Mouse (Mus musculus): ENCODE measurements around the gene Skint1. TPM values are rescaled to one million over a fixed set of nuclear protein-coding genes. Genes with fewer than 3 reads are reported as not detected.
"Not testable (repeated sequence)": the region's sequence is repeated elsewhere in the genome, so short reads cannot be mapped to it uniquely, and the experiment has no call there.

The Skint1 gene
- polyA plus RNA-seq (2014; fragmentation: Nextera tagmentation; extraction: Ambion mirVana): not detected in 2 replicates

DNA sequence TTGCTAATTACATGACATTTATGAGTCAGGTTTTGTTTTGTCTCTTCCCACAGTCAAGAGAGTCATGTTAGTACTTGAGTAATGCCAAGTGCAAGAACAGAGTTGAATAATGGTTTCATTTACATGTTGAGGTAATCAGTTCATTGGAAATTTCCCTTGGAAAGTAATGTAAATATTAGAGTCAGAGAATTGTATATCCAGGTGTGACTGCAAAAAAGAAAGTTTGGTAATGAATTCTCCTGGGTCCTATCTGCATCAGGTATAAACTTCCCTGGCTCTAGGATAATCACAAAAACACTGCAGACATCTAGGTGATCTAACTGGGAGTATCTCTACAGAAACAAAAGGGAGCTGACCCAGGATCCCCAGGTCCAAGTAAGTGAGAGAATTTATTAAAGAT is at the start of gene Skint1:
Skint1 (plus strand) TSS at position 301 of the 400 bp plus-strand sequence.
- Histone ChIP-seq H3K4me3 (ENCODE audit: control insufficient read depth in 1 of 2, insufficient read depth in 1 of 2, low read depth in 1 of 2, low read length in 2 of 2) (no peak within 1 kb of the TSS), H3K27me3 (ENCODE audit: control insufficient read depth, insufficient read depth, low read length) (no peaks in the 10 kb centered on the region), H3K4me1 (ENCODE audit: control insufficient read depth in 2 of 2, insufficient read depth in 2 of 2, low read length in 2 of 2) (no peaks in the 10 kb centered on the region), H3K9ac (ENCODE audit: low read length) (no peak within 1 kb of the TSS), H3K36me3 (ENCODE audit: control insufficient read depth, insufficient read depth, low read length) (no peaks in the 10 kb centered on the region), H3K9me3 (ENCODE audit: control insufficient read depth, low read length) (no peaks in the 10 kb centered on the region), H3K4me2 (ENCODE audit: low read length) (no peak within 1 kb of the TSS), H3K27ac (replicated peaks in 1 of 2; ENCODE audit: control insufficient read depth in 1 of 2, insufficient read depth in 1 of 2, low read depth in 2 of 2, low read length in 2 of 2) (no peak within 1 kb of the TSS)
- no peak for ATAC-seq (ENCODE audit: insufficient number of reproducible peaks, insufficient read depth, low FRiP score, low read depth)

DNA sequence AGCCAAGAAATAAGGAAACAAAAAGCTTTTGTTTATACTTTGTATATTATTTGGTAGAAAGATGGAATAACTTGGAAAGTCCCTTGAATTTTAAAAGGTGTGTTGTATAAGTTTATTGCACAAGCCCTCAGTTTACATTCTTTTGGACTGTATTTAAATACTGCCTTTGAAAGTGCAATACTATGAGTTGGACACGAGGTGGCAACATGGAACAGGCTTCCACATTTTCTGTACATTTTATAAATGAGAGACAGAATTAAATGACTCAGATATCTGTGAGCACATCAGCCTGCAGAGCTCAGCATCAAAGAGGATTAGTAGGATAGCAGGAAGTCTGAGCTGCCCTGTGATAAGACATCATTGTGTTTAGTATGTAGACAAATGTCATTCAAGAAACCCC is 44.8 kb upstream of the Skint1 start:
- H3K27me3 ChIP-seq (ENCODE audit: control insufficient read depth, insufficient read depth, low read length): no peaks in the 10 kb centered on the region
- WGBS: 17% methylated on average over 1 of the region's 1 CpGs
- H3K4me3 ChIP-seq (ENCODE audit: control insufficient read depth in 1 of 2, insufficient read depth in 1 of 2, low read depth in 1 of 2, low read length in 2 of 2): no peak overlapping the region
- H3K9ac ChIP-seq (ENCODE audit: low read length): no peak overlapping the region
- H3K4me2 ChIP-seq (ENCODE audit: low read length): no peak overlapping the region
- H3K4me1 ChIP-seq (ENCODE audit: control insufficient read depth in 2 of 2, insufficient read depth in 2 of 2, low read length in 2 of 2): no peaks in the 10 kb centered on the region
- H3K9me3 ChIP-seq (ENCODE audit: control insufficient read depth, low read length): no peaks in the 10 kb centered on the region
- H3K27ac ChIP-seq (replicated peaks in 1 of 2; ENCODE audit: control insufficient read depth in 1 of 2, insufficient read depth in 1 of 2, low read depth in 2 of 2, low read length in 2 of 2): no peak overlapping the region
- ATAC-seq (ENCODE audit: insufficient number of reproducible peaks, insufficient read depth, low FRiP score, low read depth): no peak
- no peaks in the 10 kb centered on the region for H3K36me3 ChIP-seq (ENCODE audit: control insufficient read depth, insufficient read depth, low read length)

DNA sequence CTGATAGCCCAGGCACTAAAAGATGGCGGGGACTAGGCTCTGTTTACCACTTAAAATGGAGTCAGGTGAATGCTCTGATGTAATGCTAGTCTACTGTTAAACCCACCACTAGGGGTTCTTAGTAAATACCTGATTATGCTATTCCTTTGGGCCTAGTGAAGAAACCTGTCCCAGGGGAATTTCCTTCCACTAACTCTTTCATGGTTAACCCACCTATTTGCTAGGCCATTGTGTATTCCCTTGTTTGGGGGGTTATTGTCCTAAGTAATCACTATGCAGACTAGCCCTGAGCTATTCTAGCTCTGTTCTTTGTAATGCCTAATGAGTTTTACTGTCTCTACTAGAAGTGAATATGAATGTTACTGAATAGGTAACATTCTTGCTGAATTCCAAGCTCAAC is 42.8 kb upstream of the Skint1 start:
- H3K4me1 ChIP-seq (ENCODE audit: control insufficient read depth in 2 of 2, insufficient read depth in 2 of 2, low read length in 2 of 2); H3K9me3 ChIP-seq (ENCODE audit: control insufficient read depth, low read length); H3K36me3 ChIP-seq (ENCODE audit: control insufficient read depth, insufficient read depth, low read length); H3K27ac ChIP-seq (replicated peaks in 1 of 2; ENCODE audit: control insufficient read depth in 1 of 2, insufficient read depth in 1 of 2, low read depth in 2 of 2, low read length in 2 of 2); H3K4me3 ChIP-seq (ENCODE audit: control insufficient read depth in 1 of 2, insufficient read depth in 1 of 2, low read depth in 1 of 2, low read length in 2 of 2); ATAC-seq (ENCODE audit: insufficient number of reproducible peaks, insufficient read depth, low FRiP score, low read depth); H3K27me3 ChIP-seq (ENCODE audit: control insufficient read depth, insufficient read depth, low read length); H3K4me2 ChIP-seq (ENCODE audit: low read length); H3K9ac ChIP-seq (ENCODE audit: low read length): not testable (repeated sequence)
- WGBS: 55% methylated on average over 1 of the region's 1 CpGs

DNA sequence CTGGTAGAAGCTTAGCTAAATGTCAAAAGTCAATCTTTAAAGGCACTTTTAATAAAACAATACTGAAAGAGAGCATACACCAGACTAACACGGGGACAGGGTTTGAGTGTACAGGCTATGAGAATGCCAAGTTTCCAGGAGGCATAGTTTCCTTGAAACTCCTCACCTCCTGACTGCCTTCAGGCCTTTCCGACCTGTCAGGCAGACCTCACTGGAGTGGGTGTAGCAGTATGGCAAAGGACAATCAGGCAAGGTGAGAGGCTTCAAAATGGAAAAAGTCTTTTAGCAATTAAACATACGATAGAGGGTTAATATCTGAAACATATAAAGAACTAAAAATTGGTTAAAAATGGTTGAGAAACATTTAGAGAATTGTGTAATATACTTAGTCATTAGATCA is 42.4 kb upstream of the Skint1 start:
- WGBS: 64% methylated on average over 3 of the region's 3 CpGs
- no peak overlapping the region for H3K27ac ChIP-seq (replicated peaks in 1 of 2; ENCODE audit: control insufficient read depth in 1 of 2, insufficient read depth in 1 of 2, low read depth in 2 of 2, low read length in 2 of 2)

DNA sequence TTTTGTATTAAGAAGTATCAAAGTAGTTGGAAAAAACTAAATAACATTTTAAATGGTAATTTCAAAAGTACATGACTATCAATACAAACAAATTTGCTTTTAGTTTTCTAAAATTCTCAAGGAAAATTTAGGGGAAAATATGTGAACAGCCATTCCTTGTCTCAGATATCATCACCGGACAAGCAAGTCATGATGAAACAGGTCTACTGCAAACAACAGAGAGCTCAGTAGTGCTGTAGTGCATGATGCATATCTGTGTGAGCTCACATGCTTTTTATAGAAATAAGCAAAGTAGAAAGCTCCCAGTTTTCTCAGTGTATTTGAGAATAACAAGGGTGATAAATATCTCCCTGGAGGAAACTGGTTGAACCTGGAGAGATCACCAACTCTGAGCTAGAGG is 33.4 kb upstream of the Skint1 start, which contains the start of gene Skint7:
Skint7 (plus strand) TSS at position 301 of the 400 bp plus-strand sequence.
- no peaks in the 10 kb centered on the region for H3K36me3 ChIP-seq (ENCODE audit: control insufficient read depth, insufficient read depth, low read length)
- 76% methylated on average over 1 of the region's 1 CpGs for WGBS
- ATAC-seq (ENCODE audit: insufficient number of reproducible peaks, insufficient read depth, low FRiP score, low read depth): no peak
- no peaks in the 10 kb centered on the region for H3K9me3 ChIP-seq (ENCODE audit: control insufficient read depth, low read length)
- H3K27ac ChIP-seq (replicated peaks in 1 of 2; ENCODE audit: control insufficient read depth in 1 of 2, insufficient read depth in 1 of 2, low read depth in 2 of 2, low read length in 2 of 2): no peak within 1 kb of the TSS
- H3K9ac ChIP-seq (ENCODE audit: low read length): no peak within 1 kb of the TSS
- no peaks in the 10 kb centered on the region for H3K4me1 ChIP-seq (ENCODE audit: control insufficient read depth in 2 of 2, insufficient read depth in 2 of 2, low read length in 2 of 2)
- H3K27me3 ChIP-seq (ENCODE audit: control insufficient read depth, insufficient read depth, low read length): no peaks in the 10 kb centered on the region
- no peak within 1 kb of the TSS for H3K4me2 ChIP-seq (ENCODE audit: low read length)
- no peak within 1 kb of the TSS for H3K4me3 ChIP-seq (ENCODE audit: control insufficient read depth in 1 of 2, insufficient read depth in 1 of 2, low read depth in 1 of 2, low read length in 2 of 2)

More for the DNA sequence above, 42.4 kb upstream of the Skint1 start:
- Histone ChIP-seq H3K27me3 (ENCODE audit: control insufficient read depth, insufficient read depth, low read length) (no peaks in the 10 kb centered on the region), H3K9me3 (ENCODE audit: control insufficient read depth, low read length) (no peaks in the 10 kb centered on the region), H3K4me1 (ENCODE audit: control insufficient read depth in 2 of 2, insufficient read depth in 2 of 2, low read length in 2 of 2) (no peaks in the 10 kb centered on the region), H3K9ac (ENCODE audit: low read length) (no peak overlapping the region), H3K36me3 (ENCODE audit: control insufficient read depth, insufficient read depth, low read length) (no peaks in the 10 kb centered on the region), H3K4me3 (ENCODE audit: control insufficient read depth in 1 of 2, insufficient read depth in 1 of 2, low read depth in 1 of 2, low read length in 2 of 2) (no peak overlapping the region), H3K4me2 (ENCODE audit: low read length) (no peak overlapping the region)
- no peak for ATAC-seq (ENCODE audit: insufficient number of reproducible peaks, insufficient read depth, low FRiP score, low read depth)

DNA sequence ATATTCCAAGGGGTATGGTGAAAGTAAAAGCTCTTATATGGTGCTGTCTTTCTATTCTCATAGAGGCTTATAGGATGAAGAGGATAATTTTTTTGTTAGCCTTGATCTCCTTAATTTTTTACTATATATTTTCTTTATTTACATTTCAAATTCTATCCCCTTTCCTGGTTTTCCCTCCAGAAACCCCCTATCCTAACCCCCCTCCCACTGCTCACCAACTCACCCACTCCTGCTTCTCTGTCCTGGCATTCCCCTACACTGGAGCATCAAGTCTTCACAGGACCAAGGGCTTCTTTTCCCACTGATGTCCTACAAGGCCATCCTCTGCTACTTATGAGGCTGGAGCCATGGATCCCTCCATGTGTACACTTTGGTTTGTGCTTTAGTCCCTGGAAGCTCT is 65.6 kb downstream of the Skint1 start, which contains the start of gene Skint4:
Skint4 (plus strand) TSS at position 301 of the 400 bp plus-strand sequence.
- Histone ChIP-seq H3K4me1 (ENCODE audit: control insufficient read depth in 2 of 2, insufficient read depth in 2 of 2, low read length in 2 of 2) (no peaks in the 10 kb centered on the region), H3K4me2 (ENCODE audit: low read length) (no peak within 1 kb of the TSS), H3K9ac (ENCODE audit: low read length) (no peak within 1 kb of the TSS), H3K27ac (replicated peaks in 1 of 2; ENCODE audit: control insufficient read depth in 1 of 2, insufficient read depth in 1 of 2, low read depth in 2 of 2, low read length in 2 of 2) (no peak within 1 kb of the TSS), H3K36me3 (ENCODE audit: control insufficient read depth, insufficient read depth, low read length) (no peaks in the 10 kb centered on the region), H3K9me3 (ENCODE audit: control insufficient read depth, low read length) (peaks cover 3% of the 10 kb centered on the region; the same call in 1 of the 2 replicates), H3K27me3 (ENCODE audit: control insufficient read depth, insufficient read depth, low read length) (no peaks in the 10 kb centered on the region), H3K4me3 (ENCODE audit: control insufficient read depth in 1 of 2, insufficient read depth in 1 of 2, low read depth in 1 of 2, low read length in 2 of 2) (no peak within 1 kb of the TSS)
- ATAC-seq (ENCODE audit: insufficient number of reproducible peaks, insufficient read depth, low FRiP score, low read depth): no peak

Other genes starting within 250 kb of the Skint1 start
- gene Slc5a9, start 103.4 kb upstream of the Skint1 start, polyA plus RNA-seq (2014; fragmentation: Nextera tagmentation; extraction: Ambion mirVana): 0.14 TPM in 1 of 2 replicates, not detected in the other
- gene Skint8, start 86.9 kb upstream of the Skint1 start, polyA plus RNA-seq (2014; fragmentation: Nextera tagmentation; extraction: Ambion mirVana): not detected in 2 replicates
- gene Skint7, start 33.3 kb upstream of the Skint1 start, polyA plus RNA-seq (2014; fragmentation: Nextera tagmentation; extraction: Ambion mirVana): not detected in 2 replicates
- not detected in 2 replicates for gene Skint4, start 65.7 kb downstream of the Skint1 start, polyA plus RNA-seq (2014; fragmentation: Nextera tagmentation; extraction: Ambion mirVana)
- gene Skint3, start 226.0 kb downstream of the Skint1 start, polyA plus RNA-seq (2014; fragmentation: Nextera tagmentation; extraction: Ambion mirVana): not detected in 2 replicates